Mouse (Mus musculus): Measurements from ENCODE around the gene Capza1.
"Not testable (repeated sequence)": the region's sequence is repeated elsewhere in the genome, so short reads cannot be mapped to it uniquely, and the experiment has no call there.

The Capza1 gene

DNA sequence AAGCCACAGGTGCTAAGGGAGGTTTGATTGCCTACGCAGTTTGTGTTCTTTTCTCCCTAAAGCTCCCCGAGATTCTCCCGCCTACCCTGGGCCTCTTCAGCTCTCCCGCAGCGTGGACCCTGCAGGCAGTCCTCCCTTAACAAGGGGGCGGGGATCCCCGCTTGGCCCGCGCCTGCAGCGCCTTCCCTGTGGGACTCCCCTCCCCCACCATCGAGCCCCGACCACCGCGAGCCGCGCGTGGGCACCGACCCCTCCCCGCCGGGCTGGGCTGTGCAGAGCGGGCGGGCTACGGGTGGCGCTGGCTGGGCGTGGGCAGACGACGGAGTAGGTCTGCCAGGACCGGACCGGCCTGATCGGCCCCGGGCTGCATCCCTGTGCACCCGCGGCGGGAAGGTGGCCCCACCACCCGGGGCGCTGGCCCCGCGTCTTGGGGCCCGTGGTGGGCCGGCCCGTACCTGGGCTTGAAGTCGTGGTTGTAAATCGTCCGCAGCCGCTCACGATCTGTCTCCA lies 46.8 kb downstream of the Capza1 start:
- DNase-seq (ENCODE audit: low spot score in 2 of 2), result peak; percentile 25

DNA sequence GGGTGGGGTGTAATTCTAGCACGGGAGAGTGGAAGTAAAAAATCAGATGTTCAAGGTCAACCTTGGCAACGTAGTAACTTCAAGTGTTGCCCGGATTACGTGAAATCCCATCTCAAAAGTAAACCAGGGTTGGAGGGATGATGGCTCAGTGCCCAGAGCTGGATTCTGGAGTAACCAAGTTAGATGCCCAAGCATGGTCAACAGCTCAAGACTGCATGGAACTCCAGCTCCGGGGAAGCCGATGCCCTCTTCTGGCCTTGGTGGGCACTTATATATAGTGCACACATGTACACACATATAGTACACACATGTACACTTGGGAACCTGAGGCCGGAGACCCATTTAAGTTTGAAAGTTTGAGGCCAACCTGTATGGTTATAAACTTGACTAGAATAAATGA lies 48.2 kb downstream of the Capza1 start:
- no peak for DNase-seq (ENCODE audit: low spot score in 2 of 2)

- DNase-seq (ENCODE audit: low spot score in 2 of 2), result no peak
Observed at GRCm38 (mm10) chr3:104815346-104815745, 49.0 kb downstream of the Capza1 start.

GRCm38 (mm10) chr3:104814746-104815145 lies 49.6 kb downstream of the Capza1 start:
- DNase-seq (ENCODE audit: low spot score in 2 of 2), result no peak

GRCm38 (mm10) chr3:104813227-104813626 lies 51.1 kb downstream of the Capza1 start:
- not testable (repeated sequence) for DNase-seq (ENCODE audit: low spot score in 2 of 2)

- no peak for DNase-seq (ENCODE audit: low spot score in 2 of 2)
Observed at GRCm38 (mm10) chr3:104812254-104812653, 52.1 kb downstream of the Capza1 start.

DNA sequence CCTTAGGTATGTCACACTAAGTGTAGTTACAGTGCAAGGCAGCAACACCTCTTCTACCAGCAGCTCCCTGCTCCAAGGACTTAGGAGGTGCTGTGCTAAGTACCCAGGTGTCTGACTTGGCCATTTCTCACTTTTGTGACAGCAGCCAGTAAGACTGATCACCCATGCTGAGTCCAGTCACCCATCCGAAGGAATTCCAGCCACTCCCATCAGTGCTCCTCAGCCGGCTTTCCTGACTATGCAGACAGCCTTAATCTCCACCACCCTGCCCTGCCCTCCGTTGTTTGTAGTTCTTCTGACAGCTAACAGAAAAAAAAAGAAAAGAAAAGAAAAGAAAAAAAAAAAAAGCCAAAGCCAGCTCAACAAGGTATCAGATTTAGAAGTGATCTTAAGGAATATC lies 52.6 kb downstream of the Capza1 start:
- DNase-seq (ENCODE audit: low spot score in 2 of 2), result no peak

DNA sequence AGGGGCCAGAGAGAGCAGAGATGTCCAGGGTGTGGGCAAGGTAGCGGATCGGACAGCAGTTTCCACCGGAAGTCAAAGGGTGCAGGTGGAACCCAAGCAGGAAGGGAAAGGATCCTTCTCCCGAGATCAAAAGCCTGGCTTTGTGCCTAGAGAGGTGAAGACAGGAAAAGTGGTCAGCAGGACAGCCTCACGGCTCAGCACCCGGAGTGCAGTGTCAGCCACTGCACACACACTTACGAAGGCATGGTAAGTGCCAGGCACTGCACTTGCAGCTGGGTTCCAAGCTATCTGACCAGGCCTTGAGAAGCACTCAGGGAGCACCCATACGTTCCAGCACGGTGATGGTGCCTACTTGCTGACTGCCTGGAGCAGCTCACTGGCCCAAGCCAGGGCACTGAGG lies 58.8 kb downstream of the Capza1 start:
- no peak for DNase-seq (ENCODE audit: low spot score in 2 of 2)

- no peak for DNase-seq (ENCODE audit: low spot score in 2 of 2)
Observed at GRCm38 (mm10) chr3:104804312-104804711, 60.0 kb downstream of the Capza1 start.

DNA sequence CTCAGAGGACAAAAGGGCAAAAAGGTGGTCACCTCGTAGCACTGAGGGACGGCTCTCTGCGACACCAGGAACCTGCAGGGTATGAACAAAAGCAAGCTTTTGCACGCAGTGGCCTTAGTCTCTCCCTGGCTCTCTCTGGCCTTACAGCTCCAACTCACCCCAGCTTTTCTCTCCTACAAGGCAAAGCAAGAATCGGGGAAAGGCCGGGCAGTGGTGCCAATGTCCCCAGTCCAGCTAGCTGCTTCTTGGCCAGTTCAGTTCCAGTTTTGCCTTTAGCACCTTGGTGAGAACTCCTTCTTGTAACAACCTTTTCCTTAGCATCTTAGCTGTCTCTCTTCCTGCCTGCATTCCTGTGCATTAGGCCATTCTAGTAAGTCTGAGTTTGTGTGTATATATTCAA lies 62.8 kb downstream of the Capza1 start:
- DNase-seq (ENCODE audit: low spot score in 2 of 2), result no peak

DNA sequence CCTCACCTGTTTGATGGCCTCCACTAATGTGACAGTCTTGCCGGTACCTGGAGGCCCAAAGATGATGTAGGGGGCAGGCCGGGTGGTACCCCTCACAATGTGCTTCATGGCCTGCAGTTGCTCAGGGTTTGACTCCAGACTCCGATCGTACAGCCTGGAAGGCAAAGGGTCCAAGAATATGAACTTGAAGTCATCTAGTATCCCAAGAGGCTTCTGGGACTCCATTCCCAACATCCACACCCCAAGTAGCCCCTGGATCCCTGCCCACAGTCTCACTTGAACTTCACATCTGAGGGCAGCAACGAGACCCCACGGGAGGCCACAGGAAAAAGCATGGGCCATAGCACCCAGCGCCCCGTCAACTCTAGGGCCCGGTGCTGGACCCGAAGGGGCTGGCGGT lies 63.6 kb downstream of the Capza1 start:
- DNase-seq (ENCODE audit: low spot score in 2 of 2), result no peak

DNA sequence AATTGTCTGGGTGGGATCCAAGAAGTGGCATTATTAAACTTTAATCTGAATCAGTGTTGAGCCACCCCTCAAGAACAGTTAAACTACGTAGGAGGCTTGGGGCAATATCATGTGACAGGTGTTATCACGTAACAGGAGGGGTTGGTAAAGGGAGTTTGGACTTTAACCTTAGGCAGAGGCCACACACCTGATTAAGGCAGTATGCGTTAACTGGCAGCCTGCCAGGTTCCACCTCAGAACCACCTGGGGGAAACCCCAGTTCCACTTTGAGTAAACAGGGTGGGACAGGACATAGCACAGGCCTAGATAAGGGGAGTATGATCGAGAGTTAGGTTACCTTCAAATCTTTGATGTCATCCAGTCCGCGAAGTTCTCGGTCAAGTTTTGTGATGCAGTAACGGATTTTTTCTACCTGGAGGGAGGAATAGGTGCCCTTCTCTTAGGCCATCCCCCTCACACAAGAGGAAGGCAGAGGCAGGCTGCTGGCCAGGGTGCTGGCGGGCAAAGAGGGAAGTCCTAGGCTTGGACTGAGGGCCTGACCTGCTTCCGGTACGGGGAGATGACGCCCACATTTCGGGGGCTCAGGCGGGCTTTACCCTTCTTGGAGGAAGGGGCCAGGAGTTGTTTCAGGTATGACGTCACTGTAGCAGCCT lies 67.7 kb downstream of the Capza1 start:
- DNase-seq (ENCODE audit: low spot score in 2 of 2), result no peak

DNA sequence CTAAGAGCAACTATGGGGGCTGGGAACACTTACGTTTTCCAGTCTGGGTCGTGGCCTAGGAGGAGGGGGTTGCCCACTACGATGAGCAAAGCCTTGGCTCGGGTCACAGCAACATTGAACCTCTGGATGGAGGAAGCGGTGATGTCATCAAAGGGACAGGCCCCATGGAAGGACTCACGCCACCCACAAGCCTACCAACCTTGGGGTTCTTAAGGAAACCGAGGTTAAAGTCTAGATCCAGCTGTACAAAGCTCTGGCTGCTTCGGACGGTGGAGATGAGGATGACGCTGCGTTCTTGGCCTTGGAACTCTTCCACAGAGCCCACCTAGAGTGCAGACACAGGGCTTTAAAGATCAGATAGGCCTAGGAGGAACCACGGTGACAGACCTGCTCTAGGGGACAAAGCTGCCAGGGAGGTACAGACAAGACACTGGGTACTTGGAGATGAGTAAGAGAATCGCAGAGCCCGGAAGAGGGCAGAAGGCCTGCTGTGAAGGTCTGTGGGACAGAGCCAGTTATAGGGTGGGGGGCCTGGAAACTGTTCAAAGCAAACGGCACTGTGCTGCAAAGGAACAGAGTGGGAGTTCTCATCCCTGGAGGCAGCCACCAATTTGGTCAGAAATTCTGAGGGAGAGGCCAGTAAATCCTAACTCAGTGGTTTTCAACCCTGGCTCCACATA lies 68.5 kb downstream of the Capza1 start:
- no peak for DNase-seq (ENCODE audit: low spot score in 2 of 2)

DNA sequence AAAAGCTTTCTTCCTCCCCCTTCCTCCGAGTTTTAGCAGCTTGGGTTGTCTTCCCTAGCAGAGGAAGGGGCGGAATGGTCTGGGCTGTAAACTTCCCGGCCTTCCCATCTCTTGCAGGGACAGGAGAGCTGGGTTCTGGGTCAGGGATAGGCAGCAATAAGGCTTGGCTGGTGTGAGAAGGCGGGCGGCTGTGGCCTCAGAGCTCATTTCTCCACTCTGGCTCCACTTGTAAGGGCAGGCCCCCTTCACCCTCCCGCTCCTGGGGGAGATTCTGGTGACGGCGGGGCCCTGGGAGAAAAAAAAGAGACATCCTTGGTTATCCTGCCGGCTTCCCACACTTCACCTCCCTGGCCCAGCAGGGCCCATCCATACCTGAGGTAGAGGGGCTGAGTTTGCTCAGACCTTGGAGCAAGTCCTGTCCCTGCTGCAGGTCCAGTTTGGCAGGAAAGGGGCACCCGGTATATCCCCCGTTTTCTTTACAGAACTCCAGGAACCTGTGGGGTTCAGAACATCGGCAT lies 69.3 kb downstream of the Capza1 start:
- no peak for DNase-seq (ENCODE audit: low spot score in 2 of 2)

DNA sequence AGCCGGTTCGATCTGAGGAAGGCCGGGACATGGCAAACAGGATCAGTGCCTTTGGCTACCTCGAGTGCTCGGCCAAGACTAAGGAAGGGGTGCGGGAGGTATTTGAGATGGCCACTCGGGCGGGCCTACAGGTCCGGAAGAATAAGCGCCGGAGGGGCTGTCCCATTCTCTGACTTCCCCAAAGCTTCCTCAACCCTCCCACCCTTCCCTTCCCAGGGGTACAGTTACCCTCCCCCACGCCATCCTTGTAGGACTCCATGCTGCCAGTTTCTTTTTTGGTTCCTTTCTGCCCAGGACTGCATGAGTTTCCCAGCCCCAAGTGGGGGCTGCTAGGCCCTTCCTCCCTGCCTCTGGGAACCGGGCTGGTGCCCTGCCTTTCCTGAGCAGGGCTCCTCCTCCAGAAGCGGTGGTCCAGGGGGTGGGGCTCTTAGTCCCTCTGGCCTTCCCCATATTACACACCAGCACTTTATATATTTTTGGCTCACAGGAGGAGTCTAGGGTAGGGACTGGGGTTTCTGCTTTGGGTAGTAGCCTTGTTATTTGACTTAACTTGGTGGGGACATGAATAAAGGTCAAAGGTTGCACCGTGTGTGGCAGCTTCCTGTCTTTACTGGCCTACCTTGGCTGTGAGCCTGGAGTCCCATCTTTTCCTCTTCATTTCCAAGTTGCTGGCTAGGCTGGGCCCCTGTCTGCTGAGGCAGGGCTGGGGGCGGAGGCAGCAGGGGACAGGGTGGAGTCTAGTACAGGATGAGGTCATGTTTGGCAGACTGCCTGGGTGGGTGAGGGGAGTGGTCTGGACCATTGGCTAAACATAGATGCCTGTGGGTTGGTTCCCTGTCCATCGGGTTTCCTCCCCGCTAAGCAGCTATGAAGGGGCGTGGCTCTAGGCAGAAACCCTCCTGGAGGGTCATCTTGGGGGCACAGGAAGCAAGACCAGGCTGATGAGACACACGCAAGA lies 70.2 kb downstream of the Capza1 start:
- no peak for DNase-seq (ENCODE audit: low spot score in 2 of 2)

DNA sequence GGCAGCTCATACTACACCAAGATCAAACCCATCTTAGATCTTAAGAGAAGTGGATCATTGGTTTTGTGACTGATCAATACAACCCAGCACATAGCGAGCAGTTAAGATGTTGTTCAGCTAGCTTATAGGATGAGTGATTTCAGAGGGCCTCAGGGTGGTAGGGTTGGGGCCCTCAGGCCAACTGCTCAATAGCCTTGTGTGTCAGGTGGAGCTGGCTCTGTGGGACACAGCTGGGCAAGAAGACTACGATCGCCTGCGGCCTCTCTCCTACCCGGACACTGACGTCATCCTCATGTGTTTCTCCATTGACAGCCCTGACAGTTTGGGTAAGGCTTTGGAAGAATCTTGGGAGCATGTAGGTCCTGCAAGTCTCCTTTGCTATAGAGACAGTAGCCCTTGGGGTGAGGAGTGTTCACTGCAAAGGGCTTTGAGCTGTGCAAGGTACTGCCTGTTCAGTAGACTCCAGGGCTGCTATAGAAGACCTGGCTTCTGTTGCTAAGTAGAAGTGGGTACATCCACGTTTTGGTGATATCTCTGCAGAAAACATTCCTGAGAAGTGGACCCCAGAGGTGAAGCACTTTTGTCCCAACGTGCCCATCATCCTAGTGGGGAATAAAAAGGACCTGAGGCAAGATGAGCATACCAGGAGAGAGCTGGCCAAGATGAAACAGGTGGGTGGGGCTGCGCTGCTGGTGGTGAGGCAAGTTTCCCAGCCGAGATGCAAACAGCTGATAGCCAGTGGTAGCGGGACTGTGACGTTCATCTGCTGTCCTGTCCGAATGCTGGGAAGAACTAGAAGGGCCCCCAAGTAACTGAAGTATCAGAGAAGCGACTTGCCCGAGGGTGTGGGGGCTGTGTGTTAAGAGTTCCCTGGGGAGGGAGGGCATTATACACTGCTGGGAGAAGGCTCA lies 71.7 kb downstream of the Capza1 start:
- no peak for DNase-seq (ENCODE audit: low spot score in 2 of 2)

DNA sequence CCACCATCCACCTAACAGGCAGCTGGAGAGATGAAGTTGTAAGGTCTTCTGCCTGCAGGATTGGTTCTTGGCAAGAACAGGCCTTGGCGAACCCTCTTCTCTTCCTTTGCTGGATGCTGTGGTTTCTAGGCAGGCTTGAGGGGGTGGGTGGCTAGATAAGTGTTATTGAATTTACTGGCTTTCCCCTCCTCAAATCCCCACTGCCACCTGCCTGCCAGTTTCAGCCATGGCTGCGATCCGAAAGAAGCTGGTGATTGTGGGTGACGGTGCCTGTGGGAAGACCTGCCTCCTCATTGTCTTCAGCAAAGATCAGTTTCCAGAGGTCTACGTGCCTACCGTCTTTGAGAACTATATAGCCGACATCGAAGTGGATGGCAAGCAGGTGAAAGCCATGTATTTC lies 72.6 kb downstream of the Capza1 start:
- no peak for DNase-seq (ENCODE audit: low spot score in 2 of 2)

GRCm38 (mm10) chr3:104791017-104791416 lies 73.3 kb downstream of the Capza1 start:
- no peak for DNase-seq (ENCODE audit: low spot score in 2 of 2)

GRCm38 (mm10) chr3:104790401-104790937 lies 73.8 kb downstream of the Capza1 start:
- DNase-seq (ENCODE audit: low spot score in 2 of 2), result peak in 1 of 2 experiments; percentile 66

- no peak for DNase-seq (ENCODE audit: low spot score in 2 of 2)
Observed at GRCm38 (mm10) chr3:104789822-104790221, 74.5 kb downstream of the Capza1 start.

- DNase-seq (ENCODE audit: low spot score in 2 of 2), result no peak
Observed at GRCm38 (mm10) chr3:104789312-104789605, 75.0 kb downstream of the Capza1 start.

Data from right cerebral cortex, postnatal 36 days (tissue).